Mouse (Mus musculus) kidney, embryonic 16.5 days (tissue): Measurements from ENCODE around the gene Stra8. TPM values are rescaled to one million over a fixed set of nuclear protein-coding genes. Genes with fewer than 3 reads are reported as not detected.

Experiments
- ATAC-seq: fragments of 200-750 bp; cut with Nextera tagmentation; 2 replicates; pipeline ENCODE4 v1.8.0; 2017; ENCODE audit warnings: moderate TSS enrichment; ENCODE audit not compliant: low FRiP score, low TSS enrichment
- H3K27ac ChIP-seq: fragments of 300-500 bp; sonication (generic); 2 replicates; pipeline ENCODE4 v1.5.1; 2014; ENCODE audit warnings: low read length
- H3K27me3 ChIP-seq: fragments of 300-500 bp; sonication (generic); 2 replicates; pipeline ENCODE4 v1.6.1; 2014; ENCODE audit warnings: low read length, control low read depth, mixed read lengths; ENCODE audit not compliant: insufficient read depth
- H3K36me3 ChIP-seq: fragments of 300-500 bp; sonication (generic); 2 replicates; pipeline ENCODE4 v1.6.1; 2014; ENCODE audit warnings: low read length, control low read depth, mixed read lengths; ENCODE audit not compliant: insufficient read depth
- H3K4me1 ChIP-seq: fragments of 300-500 bp; sonication (generic); 2 replicates; pipeline ENCODE4 v1.6.1; 2014; ENCODE audit warnings: low read length, control low read depth, mixed read lengths; ENCODE audit not compliant: insufficient read depth
- H3K4me2 ChIP-seq: fragments of 300-500 bp; sonication (generic); replicated peaks from 2 replicates; pipeline ENCODE4 v1.6.1; 2014; ENCODE audit warnings: low read depth, low read length
- H3K4me3 ChIP-seq: fragments of 300-500 bp; sonication (generic); 2 replicates; pipeline ENCODE4 v1.5.1; 2014; ENCODE audit warnings: mild to moderate bottlenecking, low read length
- H3K9ac ChIP-seq: fragments of 300-500 bp; sonication (generic); replicated peaks from 2 replicates; pipeline ENCODE4 v1.6.1; 2014; ENCODE audit warnings: low read length
- H3K9me3 ChIP-seq: fragments of 300-500 bp; sonication (generic); 2 replicates; pipeline ENCODE4 v1.6.1; 2016; ENCODE audit warnings: low read length, control low read depth
- WGBS: fragments of 180-500 bp; shearing (Covaris S2); extraction: QIAGEN DNeasy Blood & Tissue Kit; methylation state at CpG from one replicate; pipeline ENCODE4 v1.1.7; 2014; 5-methylcytosine and 5-hydroxymethylcytosine counted together
- polyA plus RNA-seq: library from polyadenylated mRNA; unstranded; fragments of >200 nt; fragmentation: Nextera tagmentation; extraction: Ambion mirVana; gene quantifications from 2 replicates; pipeline ENCODE4 v1.2.1, GENCODE M21; 2015

Gene Stra8
- polyA plus RNA-seq, 1 experiment from 2014 or later: not detected

- Histone ChIP-seq H3K4me3 (no peak overlapping the region), H3K9ac (no peak overlapping the region), H3K4me1 (0 out of 2 replicates have a peak, but pooled peaks cover 3% of the 10 kb centered on the region), H3K4me2 (no peak overlapping the region), H3K36me3 (peaks cover 22% of the 10 kb centered on the region), H3K27ac (no peak overlapping the region), H3K9me3 (no peaks in the 10 kb centered on the region), H3K27me3 (no peaks in the 10 kb centered on the region)
- no peak for ATAC-seq
- 77% methylated on average over 9 of the region's 9 CpGs for WGBS
These were observed 18.0 kb upstream of the Stra8 start for GRCm38 (mm10) chr6:34901911-34902444.

- H3K4me1 ChIP-seq: 0 out of 2 replicates have a peak, but pooled peaks cover 3% of the 10 kb centered on the region
- H3K27me3 ChIP-seq: no peaks in the 10 kb centered on the region
- H3K36me3 ChIP-seq: peaks cover 23% of the 10 kb centered on the region
- no peak overlapping the region for H3K9ac ChIP-seq
- no peak overlapping the region for H3K27ac ChIP-seq
- whole genome bisulfite sequencing: 76% methylated on average over 7 of the region's 7 CpGs
- no peak for ATAC-seq
- no peaks in the 10 kb centered on the region for H3K9me3 ChIP-seq
- no peak overlapping the region for H3K4me2 ChIP-seq
- H3K4me3 ChIP-seq: no peak overlapping the region
These were observed 17.4 kb upstream of the Stra8 start for GRCm38 (mm10) chr6:34902578-34902977.

GRCm38 (mm10) chr6:34903441-34903840 is 16.5 kb upstream of the Stra8 start:
- no peaks in the 10 kb centered on the region for H3K9me3 ChIP-seq
- 74% methylated on average over 5 of the region's 5 CpGs for WGBS
- ATAC-seq: no peak

DNA sequence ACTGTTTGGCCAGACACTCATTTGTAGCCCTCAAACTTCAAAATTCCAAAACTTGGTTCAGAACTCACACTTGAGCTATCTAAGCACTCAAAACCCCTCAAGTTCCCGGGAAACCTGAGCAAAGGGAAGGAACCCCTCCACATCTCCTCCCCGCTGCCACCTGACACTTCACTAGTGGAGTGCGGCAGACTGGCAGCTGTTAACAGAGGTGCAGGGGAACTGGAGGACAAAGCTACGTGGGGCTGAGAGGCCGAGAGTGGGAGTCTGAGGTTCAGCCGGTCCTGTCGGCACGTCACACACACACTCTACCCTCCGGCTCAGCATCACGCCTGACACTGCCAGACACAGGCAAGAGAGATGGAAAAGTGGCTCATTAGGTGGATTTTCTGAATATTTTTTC is 16.1 kb upstream of the Stra8 start:
- H3K27ac ChIP-seq: no peak overlapping the region
- ATAC-seq: no peak
- peaks cover 23% of the 10 kb centered on the region for H3K36me3 ChIP-seq
- no peaks in the 10 kb centered on the region for H3K27me3 ChIP-seq
- H3K4me2 ChIP-seq: no peak overlapping the region
- H3K4me3 ChIP-seq: no peak overlapping the region
- H3K4me1 ChIP-seq: 0 out of 2 replicates have a peak, but pooled peaks cover 3% of the 10 kb centered on the region
- no peaks in the 10 kb centered on the region for H3K9me3 ChIP-seq
- H3K9ac ChIP-seq: no peak overlapping the region
- WGBS: 38% methylated on average over 10 of the region's 10 CpGs

More at GRCm38 (mm10) chr6:34903441-34903840, 16.5 kb upstream of the Stra8 start:
- no peak overlapping the region for H3K4me2 ChIP-seq
- peaks cover 23% of the 10 kb centered on the region for H3K36me3 ChIP-seq
- no peak overlapping the region for H3K9ac ChIP-seq
- no peaks in the 10 kb centered on the region for H3K27me3 ChIP-seq
- H3K4me1 ChIP-seq: 0 out of 2 replicates have a peak, but pooled peaks cover 3% of the 10 kb centered on the region
- no peak overlapping the region for H3K27ac ChIP-seq
- H3K4me3 ChIP-seq: no peak overlapping the region

GRCm38 (mm10) chr6:34904361-34904760 is 15.6 kb upstream of the Stra8 start:
- no peak for ATAC-seq
- H3K4me2 ChIP-seq: no peak overlapping the region
- H3K4me1 ChIP-seq: peaks cover 5% of the 10 kb centered on the region; the same call in 1 of the 2 replicates
- H3K9me3 ChIP-seq: no peaks in the 10 kb centered on the region
- H3K36me3 ChIP-seq: peaks cover 20% of the 10 kb centered on the region
- H3K9ac ChIP-seq: no peak overlapping the region
- no peaks in the 10 kb centered on the region for H3K27me3 ChIP-seq
- 62% methylated on average over 6 of the region's 6 CpGs for WGBS
- H3K4me3 ChIP-seq: no peak overlapping the region
- no peak overlapping the region for H3K27ac ChIP-seq

DNA sequence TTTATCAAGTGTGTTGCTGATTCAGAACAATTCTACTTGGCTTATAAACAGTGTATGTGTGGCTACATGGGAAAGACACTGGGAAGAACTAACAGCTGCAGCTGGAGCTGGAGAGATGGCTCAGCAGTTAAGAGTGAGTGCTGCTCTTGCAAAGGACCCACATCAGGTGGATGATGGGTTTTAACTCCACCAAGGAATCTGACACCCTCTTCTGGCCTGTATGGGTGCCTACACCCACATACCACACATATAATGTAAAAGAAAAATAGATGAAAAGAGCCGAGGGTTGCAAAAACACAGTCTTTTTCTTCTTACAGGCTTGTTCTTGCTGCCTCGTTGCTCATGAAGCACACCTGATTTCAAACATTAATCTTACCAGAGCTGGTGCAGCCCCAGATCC is 13.8 kb upstream of the Stra8 start:
- no peaks in the 10 kb centered on the region for H3K9me3 ChIP-seq
- peaks cover 13% of the 10 kb centered on the region for H3K4me1 ChIP-seq
- no peaks in the 10 kb centered on the region for H3K27me3 ChIP-seq
- H3K27ac ChIP-seq: no peak overlapping the region
- no peak for ATAC-seq
- H3K4me2 ChIP-seq: no peak overlapping the region
- WGBS: 70% methylated on average over 2 of the region's 2 CpGs
- H3K9ac ChIP-seq: no peak overlapping the region
- H3K36me3 ChIP-seq: peaks cover 20% of the 10 kb centered on the region
- H3K4me3 ChIP-seq: no peak overlapping the region

GRCm38 (mm10) chr6:34906661-34907060 is 13.3 kb upstream of the Stra8 start:
- no peak overlapping the region for H3K4me2 ChIP-seq
- 85% methylated on average over 4 of the region's 4 CpGs for WGBS
- no peaks in the 10 kb centered on the region for H3K9me3 ChIP-seq
- H3K4me1 ChIP-seq: peaks cover 13% of the 10 kb centered on the region
- H3K27me3 ChIP-seq: no peaks in the 10 kb centered on the region
- H3K36me3 ChIP-seq: peaks cover 20% of the 10 kb centered on the region
- H3K27ac ChIP-seq: no peak overlapping the region
- ATAC-seq: no peak
- no peak overlapping the region for H3K9ac ChIP-seq
- H3K4me3 ChIP-seq: no peak overlapping the region

- Histone ChIP-seq H3K27me3 (no peaks in the 10 kb centered on the region), H3K9me3 (no peaks in the 10 kb centered on the region), H3K9ac (no peak overlapping the region), H3K4me3 (no peak overlapping the region), H3K27ac (no peak overlapping the region), H3K4me2 (no peak overlapping the region), H3K36me3 (peaks cover 19% of the 10 kb centered on the region), H3K4me1 (peaks cover 13% of the 10 kb centered on the region)
- ATAC-seq: no peak
- 76% methylated on average over 2 of the region's 2 CpGs for WGBS
These were observed 12.8 kb upstream of the Stra8 start for GRCm38 (mm10) chr6:34907121-34907614.

DNA sequence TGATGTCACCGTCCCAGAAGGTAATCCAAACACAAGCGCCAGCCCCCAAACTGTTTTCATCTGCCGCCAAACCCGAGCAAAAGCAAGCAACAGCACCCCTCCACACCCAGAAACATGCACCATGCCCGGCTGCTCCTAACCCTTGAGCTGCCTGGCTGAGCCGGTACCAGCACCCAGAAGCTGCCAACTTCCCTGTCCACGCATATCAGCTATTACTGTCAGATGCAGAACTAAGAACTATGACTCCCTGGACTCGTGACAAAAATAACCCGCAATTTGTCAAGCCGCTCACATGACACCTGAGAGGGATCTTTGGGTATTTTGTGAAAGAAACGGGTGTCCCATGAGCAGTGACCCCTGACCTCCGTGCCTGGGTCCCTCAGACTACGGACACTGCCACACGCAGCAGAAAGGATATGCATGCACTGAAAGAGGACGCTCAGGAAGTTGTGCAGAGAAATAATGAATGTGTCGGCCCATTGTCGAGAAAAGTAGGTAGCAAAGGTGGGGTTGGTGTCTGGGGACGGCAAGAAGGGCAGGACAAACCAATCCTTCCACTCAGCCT is 12.2 kb upstream of the Stra8 start:
- H3K4me2 ChIP-seq: no peak overlapping the region
- H3K27me3 ChIP-seq: no peaks in the 10 kb centered on the region
- H3K9ac ChIP-seq: no peak overlapping the region
- no peak overlapping the region for H3K27ac ChIP-seq
- WGBS: 83% methylated on average over 18 of the region's 18 CpGs
- H3K9me3 ChIP-seq: no peaks in the 10 kb centered on the region
- peaks cover 17% of the 10 kb centered on the region for H3K36me3 ChIP-seq
- no peak overlapping the region for H3K4me3 ChIP-seq
- H3K4me1 ChIP-seq: peaks cover 11% of the 10 kb centered on the region
- no peak for ATAC-seq

- Histone ChIP-seq H3K36me3 (peaks cover 11% of the 10 kb centered on the region), H3K9me3 (no peaks in the 10 kb centered on the region), H3K27me3 (no peaks in the 10 kb centered on the region), H3K4me3 (peak overlapping the region; percentile 60), H3K4me2 (peak overlapping the region; percentile 58), H3K27ac (no peak overlapping the region), H3K4me1 (peaks cover 10% of the 10 kb centered on the region), H3K9ac (peak overlapping the region; percentile 74)
- 41% methylated on average over 8 of the region's 8 CpGs for WGBS
- no peak; the same call in 1 of the 2 replicates for ATAC-seq
These were observed 10.2 kb upstream of the Stra8 start for GRCm38 (mm10) chr6:34909631-34910345.
